Mouse (Mus musculus) E14TG2a.4 (cell line): Measurements from ENCODE around the gene Ifi209.

Experiments used
- CTCF ChIP-seq: conservative IDR thresholded peaks from 2 replicates; pipeline ENCODE4 v1.5.1; 2014; ENCODE audit warnings: low read length
- NANOG ChIP-seq: IDR thresholded peaks from 2 replicates; pipeline ENCODE4 v1.6.1; 2014; ENCODE audit warnings: borderline replicate concordance, low read length, mixed read lengths

- TF ChIP-seq CTCF (no peak), NANOG (no peak)
Observed at GRCm38 (mm10) chr1:173626686-173627085, 4.0 kb upstream of the Ifi209 start.
